Mouse (Mus musculus): ENCODE measurements around the gene Tspan31.
A peak's percentile ranks its signal among the peaks of the same experiment; 100 is the strongest.
"Not testable (repeated sequence)": the region's sequence is repeated elsewhere in the genome, so short reads cannot be mapped to it uniquely, and the experiment has no call there.

Tspan31 gene

DNA sequence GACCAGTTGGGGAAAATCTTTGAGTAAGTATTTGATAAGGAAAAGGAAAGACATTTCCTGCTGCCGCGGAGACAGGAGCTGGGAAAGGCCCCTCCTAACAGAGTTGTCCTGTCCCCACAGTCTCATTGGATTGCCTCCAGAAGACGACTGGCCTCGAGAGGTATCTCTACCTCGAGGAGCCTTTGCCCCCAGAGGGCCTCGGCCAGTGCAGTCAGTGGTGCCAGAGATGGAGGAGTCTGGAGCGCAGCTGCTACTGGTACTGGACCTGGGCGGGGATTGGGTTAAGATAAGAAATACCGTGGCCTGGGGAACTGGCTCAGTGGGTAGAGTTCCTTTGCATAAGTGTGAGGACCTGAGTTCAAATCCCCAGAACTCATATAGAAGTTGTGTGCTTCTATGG is 4.1 kb downstream of the Tspan31 start:
- no peak for DNase-seq (ENCODE audit: low spot score in 2 of 2)

DNA sequence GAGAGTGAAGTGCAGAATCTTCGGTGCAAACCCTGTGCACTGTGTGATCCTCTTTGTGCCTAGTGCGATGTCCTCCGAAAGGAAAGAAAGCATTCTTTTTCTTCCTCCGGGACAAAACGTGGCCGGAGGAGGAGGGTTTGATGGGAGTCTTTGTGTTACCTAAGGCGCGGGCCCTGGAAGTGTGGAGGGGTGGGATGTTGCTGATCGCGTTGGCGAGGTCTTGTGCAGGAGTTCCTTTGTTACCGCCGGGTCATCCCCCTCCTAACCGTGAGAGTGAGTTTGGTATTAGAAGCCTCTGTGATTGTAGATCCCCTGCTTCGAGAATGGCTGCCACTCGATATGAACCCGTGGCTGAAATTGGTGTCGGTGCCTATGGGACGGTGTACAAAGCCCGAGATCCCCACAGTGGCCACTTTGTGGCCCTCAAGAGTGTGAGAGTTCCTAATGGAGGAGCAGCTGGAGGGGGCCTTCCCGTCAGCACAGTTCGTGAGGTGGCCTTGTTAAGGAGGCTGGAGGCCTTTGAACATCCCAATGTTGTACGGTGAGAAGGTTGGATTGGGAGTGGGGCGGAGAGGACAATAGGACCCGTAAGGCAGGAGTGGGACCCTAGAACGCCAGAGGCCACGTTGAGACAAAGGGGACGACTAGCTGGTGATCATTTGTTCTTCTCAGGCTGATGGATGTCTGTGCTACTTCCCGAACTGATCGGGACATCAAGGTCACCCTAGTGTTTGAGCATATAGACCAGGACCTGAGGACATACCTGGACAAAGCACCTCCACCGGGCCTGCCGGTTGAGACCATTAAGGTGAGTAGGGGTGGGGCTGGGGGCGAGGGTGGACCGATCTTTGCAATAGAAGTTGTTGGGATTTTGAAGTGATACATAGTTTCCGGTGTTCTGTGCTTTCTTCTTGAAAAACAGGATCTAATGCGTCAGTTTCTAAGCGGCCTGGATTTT is 5.9 kb downstream of the Tspan31 start:
- DNase-seq (ENCODE audit: low spot score in 2 of 2) = no peak

DNA sequence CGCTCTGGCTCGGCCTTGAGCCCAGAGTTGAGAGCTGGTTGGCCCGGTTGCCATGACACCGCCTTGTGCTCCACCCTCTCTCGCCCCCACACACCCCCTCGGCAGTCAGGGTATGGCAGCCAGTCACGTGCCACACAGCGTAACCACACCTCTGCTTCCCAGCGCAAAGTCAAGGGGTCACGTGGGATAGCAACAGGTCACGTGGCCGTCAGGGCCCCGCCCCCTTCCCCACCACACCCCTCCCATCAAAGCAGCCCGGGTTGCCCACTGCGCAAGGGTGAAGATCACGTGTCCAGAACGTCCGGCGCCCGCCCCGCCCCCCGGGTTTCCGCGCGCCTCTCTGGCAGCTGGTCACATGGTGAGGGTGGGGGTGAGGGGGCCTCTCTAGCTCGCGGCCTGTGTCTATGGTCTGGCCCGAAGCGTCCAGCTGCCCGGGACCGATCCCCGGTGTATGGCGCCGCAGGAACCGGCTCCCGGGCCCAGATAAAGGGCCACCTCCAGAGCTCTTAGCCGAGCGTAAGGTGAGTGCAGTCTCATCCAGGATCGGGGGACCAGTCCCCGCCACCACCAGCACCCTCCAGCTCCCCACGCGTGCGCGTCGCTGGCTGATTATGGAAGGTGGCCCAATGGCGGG is 6.7 kb downstream of the Tspan31 start, which contains the start of gene Cdk4:
TSS of gene Cdk4 (plus strand) at position 296 of the 634 bp plus-strand sequence.
- peak; percentile 99 for DNase-seq (ENCODE audit: low spot score in 2 of 2)

DNA sequence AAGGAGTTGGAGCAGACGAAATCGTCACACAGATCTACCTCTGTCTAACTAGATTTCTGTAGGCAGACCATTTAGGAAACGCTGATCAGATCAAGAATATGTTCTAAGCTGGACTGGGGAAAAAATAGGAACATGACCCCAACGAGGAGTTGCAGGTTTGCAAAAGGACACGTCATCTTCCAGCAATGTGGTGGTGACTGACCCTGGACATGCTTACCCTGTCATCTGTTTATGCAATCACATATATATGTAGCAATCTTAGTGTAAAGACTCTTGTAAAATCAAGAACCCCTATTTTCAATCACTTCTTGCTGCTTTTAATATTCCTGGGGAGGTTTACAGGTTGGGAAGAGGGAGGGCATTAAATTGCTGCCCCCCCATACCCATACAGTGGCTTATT is 7.6 kb downstream of the Tspan31 start:
- DNase-seq (ENCODE audit: low spot score in 2 of 2) = no peak

DNA sequence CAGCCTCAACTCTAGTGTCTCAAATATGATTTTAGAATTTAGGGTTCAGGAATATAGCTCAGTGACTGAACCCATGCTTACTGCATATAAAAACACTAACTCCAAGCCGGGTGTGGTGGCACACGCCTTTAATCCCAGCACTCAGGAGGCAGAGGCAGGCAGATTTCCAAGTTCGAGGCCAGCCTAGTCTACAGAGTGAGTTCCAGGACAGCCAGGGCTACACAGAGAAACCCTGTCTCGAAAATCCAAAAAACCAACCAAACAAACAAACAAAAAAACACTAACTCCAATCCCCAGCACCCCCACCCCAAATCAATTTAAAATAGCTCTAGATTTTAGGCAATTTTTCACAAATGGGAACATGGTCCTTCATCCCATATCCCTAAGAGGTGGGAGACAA is 8.0 kb downstream of the Tspan31 start:
- DNase-seq (ENCODE audit: low spot score in 2 of 2) = not testable (repeated sequence)

DNA sequence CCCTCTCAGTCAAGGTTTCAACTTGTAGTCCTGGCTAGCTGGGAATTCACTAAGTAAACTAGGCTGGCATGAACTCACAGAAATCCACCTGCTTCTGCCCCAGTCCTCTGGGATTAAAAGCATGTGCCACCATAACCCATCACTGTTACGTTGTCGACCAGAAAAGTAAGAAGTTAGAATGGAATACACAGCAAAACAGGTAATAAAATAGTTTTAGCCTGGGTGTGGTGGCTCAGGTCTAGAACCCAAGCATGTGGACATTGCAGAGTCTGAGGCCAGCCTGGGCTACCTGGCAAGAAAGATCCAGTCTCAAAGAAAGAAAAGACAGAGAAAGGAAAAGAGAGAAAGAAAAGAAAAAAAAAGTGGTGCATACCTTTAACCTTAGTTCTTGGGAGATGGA is 8.6 kb downstream of the Tspan31 start:
- no peak for DNase-seq (ENCODE audit: low spot score in 2 of 2)

DNA sequence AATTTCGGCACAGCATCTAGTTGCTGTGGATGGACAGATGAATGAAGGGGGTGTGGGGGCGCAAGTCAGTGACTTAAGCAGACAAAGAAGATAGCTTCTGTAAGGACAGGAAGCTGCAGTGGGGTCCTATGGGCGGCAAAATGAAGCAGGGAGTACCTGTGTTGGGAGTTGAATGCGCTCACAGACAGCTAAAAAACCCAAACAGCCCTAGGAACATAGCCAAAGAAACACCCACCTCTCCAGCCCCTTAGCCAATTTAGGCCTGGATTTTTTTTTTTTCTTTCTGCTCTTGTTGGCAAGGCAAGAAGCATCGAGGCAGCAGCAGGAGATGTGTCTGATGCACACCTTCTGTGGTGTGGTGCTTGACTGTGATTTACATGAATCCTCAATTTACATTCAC is 9.0 kb downstream of the Tspan31 start:
- no peak for DNase-seq (ENCODE audit: low spot score in 2 of 2)

DNA sequence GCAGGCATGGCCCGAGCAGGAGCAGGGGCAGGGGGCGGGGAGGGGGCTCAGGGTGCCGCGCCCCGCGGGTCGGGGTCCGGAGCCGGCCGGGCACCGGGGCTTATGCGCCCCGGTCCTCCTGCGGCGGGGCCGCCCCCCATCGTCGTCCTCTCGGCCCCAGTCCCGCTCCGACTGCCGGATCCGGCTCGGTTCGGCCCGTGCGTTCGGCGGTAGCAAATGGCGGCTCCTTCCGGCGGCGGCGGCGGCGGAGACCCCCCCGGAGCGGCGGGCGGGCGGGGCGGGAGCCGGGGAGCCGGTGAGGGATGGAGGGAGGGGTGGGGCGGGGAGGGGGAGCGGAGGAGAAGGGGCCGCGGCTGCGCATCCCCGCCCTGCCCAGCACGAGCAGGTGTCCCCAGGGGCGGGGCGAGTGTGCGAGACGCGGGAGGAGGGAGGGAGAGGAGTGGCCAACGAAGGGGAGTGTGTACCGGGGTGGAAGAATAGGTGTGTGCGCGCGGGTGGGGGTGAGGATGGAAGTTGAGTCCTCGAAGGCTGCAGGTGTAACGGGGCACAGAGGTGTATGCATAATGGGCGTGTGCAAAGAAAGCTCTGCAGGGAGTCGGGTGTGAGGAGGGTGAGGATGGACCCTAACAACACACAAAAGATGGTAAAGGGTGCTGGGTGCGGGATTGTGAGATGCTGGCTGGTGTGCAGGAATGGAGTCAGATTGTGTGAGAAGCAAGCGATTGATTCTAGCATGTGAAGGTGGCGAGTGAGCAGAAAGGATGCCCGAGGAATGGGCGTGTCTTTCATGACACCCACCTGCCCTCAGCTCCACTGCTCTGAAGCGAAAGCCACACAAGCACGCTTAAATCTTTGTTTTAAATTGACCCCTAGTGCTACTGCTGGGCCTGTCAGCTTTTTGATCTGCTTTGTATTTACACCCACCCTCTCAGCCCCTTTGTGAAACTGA is 9.8 kb downstream of the Tspan31 start, which contains the start of gene March9:
TSS of gene March9 (minus strand) at position 217 of the 949 bp plus-strand sequence.
- DNase-seq (ENCODE audit: low spot score in 2 of 2) = peak in 1 of 2 experiments; percentile 72

DNA sequence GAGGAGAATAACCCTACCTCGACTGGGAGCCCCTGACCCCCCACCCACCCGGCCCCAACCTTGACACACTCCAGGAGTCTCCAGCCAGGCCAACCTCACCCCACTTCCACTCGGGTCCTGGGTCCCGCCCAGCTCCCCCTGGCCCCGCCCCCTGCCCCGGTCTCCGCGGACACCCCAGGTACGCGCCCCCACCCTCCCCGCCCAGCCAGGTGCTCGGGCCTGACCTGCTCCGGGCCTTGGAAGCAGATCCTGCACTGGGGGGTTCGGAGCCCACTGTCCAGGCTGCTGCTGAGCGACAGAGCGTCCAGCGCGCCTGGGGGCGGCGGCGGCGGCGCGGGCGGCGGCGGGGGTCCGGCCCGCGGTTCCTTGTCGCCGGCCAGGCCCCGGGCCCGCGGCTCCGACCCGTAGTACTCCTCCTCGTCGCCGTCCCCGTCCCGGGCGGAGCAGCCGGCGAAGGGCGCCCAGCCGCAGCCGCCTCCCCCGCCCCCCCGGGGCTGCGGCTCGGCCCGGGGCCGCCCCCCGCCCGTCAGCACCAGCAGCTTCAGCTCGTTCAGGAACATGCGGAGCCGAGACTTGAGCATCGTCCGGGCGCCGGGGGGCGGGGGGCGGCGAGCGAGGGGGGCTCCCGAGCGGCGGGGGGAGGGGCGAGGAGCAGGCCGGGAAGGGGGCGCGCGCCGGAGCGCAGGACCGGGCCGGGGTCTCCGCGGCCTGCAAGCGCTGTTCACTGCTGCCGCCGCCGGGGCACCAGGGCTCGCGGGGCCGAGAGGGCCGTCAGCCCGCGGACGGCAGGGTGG is 10.7 kb downstream of the Tspan31 start:
- no peak for DNase-seq (ENCODE audit: low spot score in 2 of 2)

DNA sequence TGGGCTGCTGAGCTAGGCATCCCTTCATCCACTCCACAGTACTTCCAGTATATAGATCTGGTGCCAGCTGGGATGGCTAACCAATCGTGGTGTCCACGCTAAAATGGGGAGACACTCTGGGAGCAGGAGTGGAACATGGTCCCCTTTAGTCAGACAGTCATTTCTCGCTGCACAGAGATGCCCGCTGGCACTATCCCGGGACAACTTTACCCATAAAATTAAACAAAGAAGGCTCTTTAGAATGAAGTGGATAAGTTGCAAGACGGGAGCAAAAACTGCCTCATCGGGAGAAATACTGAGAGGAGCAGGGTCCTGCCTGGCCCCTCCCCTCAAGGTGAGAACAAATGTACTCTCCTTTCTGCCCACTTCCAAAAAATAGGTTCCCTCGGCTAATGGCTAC is 11.4 kb downstream of the Tspan31 start:
- no peak for DNase-seq (ENCODE audit: low spot score in 2 of 2)

DNA sequence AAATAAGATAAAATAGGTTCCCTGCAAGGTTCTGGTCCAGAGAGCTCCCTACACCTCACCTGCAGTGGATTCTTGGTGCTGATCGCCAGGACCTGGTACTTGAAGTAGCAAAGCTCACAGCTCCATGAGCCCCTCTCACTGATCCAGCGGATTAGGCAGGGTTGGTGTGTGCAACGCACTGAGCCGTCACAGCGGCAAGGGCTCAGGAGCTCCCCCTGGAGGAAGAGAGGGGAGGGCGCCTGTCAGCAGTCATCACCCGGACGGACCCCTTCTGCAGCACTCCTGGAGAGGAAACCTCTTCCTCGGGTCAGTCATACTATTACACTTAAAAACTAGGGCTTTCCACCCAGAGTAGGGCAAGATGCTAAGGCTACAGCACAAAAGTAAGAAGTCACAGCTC is 11.9 kb downstream of the Tspan31 start:
- peak; percentile 72 to 86 for DNase-seq (ENCODE audit: low spot score in 2 of 2)

DNA sequence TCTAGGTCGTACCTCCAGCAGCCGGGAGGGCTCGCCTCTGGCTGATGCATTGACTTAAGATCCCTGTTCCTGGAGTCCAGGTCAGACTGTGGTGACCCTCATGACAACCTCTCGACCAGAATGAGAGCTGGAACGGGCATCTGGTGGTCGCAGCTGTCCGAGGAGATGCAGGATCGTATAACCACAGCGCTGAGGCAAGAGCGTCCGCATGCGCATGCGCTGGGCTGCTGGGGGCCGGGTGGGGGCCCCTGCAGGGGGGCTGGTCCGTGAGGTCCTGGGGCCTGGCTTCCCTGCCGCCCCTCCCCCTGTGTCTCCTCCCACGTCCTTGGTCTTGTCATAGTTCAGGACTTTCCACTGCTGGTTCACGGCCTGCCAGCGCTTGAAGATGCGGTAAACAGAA is 13.6 kb downstream of the Tspan31 start:
- no peak for DNase-seq (ENCODE audit: low spot score in 2 of 2)

DNA sequence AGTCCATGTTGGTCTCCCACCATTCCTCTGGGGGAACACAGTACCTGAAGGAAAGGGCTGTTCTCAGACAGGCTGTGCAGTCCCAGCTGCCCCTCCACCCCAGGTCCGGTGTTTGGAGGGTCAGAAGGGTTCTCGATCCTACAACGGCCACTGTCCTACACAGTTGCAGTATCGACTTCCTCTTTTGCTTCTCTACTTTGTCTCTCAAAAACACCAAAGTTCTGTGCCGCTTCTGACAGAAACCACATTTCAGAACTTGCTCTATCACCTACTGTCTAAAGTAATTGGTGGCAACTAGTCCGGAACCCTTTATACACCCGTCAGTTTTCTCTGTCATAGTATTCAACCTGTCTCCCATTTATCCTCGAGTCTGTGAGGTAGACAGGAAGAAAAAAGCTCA is 14.7 kb downstream of the Tspan31 start:
- no peak for DNase-seq (ENCODE audit: low spot score in 2 of 2)

DNA sequence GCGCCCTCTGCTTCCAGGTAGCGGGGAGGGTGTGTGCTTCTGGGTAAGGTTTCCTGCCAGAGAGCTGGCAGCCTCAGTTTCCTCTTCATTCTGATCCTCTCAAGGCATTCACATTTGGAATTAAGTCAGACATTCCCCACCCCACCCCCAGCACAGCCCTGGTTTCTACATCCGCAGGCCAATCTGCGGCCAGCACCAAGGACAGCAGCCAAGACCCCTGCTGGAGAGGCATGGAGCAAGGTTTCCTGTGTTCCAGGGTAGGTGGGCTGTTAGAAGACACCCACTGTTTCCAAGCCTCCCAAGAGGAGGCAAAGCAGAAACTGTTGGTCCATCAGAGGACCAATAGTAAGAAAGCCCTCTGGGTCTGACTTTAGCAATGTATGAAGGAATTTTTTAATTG is 15.4 kb downstream of the Tspan31 start:
- DNase-seq (ENCODE audit: low spot score in 2 of 2) = no peak

DNA sequence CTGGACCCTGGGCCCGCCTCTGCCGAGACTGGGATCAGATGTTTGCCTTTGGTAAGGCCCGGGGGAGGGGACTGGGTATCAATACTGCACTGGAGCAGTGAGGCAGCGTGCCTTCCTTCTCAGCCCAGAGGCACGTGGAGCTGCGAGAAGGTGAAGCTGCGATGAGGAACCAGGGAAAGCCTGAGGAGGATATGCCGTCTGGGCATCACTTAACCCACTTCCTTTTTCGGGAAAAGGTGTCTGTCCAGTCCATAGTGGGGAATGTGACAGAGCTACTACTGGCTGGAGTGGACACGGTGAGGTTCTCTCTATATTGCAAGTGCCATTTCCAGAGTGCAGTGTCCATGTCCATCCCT is 20.0 kb downstream of the Tspan31 start:
- DNase-seq (ENCODE audit: low spot score in 2 of 2) = no peak

DNA sequence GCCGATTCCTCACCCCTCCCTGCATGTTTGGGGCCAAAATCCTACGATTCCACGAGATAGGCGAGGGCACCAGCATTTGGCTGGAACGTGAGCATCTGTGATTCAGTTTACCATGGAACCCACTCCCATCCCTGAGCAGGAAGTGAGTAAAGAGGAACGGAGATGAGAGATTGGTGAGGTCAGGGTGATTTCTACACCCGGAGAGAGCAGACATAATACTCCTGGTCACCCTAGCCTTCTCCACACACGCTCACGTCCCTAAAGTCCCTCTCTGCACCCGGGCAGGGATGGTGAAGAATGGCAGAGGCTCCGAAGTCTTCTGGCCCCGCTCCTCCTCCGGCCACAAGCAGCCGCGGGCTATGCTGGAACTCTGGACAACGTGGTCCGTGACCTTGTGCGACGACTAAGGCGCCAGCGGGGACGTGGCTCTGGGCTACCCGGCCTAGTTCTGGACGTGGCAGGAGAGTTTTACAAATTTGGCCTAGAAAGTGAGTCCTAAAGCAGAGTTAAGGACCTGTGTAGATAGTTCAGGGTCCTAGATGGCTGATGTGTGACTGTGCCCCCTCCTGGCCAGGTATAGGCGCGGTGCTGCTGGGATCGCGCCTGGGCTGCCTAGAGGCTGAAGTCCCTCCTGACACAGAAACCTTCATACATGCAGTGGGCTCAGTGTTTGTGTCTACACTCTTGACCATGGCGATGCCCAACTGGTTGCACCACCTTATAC is 20.5 kb downstream of the Tspan31 start:
- no peak for DNase-seq (ENCODE audit: low spot score in 2 of 2)

DNA sequence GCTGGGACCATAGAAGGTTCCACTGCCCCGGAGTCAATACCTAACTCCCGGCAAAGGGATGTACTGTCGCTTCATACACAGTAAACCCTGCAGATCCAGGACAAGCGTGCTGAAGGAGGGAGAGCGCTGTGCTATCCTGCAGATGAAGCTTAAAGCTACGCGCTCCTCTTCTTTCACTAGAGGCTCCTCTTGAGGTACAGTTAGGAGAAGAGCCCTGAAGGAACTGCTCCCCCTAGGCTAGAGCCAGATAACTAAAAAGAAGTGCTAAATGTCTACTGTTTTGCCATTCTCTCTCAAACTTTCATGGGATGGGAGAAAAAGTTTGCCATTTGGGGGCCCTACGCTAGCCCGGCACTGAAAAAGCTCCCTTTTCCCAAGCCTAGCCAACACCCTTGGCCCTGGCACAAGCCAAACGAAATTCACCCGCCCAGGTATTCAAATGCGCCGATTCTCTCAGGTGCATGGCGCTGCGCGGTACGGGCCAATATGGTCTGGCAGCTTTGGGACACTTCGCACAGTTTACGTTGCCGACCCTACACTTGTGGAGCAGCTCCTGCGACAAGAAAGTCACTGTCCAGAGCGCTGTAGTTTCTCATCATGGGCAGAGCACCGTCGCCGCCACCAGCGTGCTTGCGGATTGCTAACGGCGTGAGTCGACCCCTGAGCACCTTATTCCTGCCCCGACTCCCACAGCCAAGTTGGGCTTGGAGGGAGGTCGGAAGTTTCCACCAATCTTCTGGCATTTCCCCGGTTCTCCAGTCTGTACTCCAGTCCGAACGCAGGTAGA is 21.3 kb downstream of the Tspan31 start:
- DNase-seq (ENCODE audit: low spot score in 2 of 2) = no peak

DNA sequence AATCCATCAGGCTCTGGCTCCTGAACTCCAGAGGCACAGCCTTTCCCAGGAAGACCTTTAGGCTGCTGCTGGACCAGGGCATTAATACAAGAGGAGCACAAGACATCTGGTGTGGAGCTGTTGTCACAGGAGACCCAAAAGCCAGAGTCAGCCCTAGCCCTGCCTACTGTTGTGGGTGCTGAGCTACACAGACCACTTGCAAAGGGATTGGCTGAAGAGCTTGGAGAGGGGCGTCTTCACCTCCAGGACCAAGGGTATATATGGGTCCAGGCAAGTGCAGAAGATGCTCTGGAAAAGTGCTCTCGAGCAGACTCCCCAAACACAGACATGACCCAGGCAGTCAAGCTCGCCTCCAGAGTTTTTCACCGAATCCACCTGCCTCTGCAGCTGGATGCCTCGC is 22.1 kb downstream of the Tspan31 start, which contains the start of gene Cyp27b1:
TSS of gene Cyp27b1 (plus strand) at position 297 of the 400 bp plus-strand sequence.
- no peak for DNase-seq (ENCODE audit: low spot score in 2 of 2)

DNA sequence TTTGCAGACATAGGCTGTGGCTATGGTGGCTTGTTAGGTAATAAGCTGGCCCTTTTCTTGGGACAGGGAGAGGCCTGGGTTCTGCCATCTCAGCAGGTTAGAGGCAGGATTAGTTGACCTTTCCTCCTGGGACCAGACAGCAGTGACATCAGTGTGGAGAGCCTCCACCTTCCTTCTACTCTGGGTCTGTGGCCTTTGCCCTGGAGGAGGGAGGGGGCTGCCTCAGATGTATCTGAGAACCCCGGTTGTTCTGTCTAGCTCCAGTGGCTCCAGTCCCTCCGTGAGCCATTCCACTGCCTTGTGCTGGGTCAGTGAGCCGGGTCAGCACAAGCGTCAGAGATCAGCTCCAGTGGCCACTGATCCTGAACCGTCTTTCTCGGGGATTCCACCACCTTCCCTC is 26.9 kb downstream of the Tspan31 start:
- no peak for DNase-seq (ENCODE audit: low spot score in 2 of 2)

All from cerebellum, postnatal 4 days (tissue).